Mouse (Mus musculus) frontal cortex, postnatal 36 days (tissue): ENCODE measurements around the gene Yipf4.
"Not testable (repeated sequence)": the region's sequence is repeated elsewhere in the genome, so short reads cannot be mapped to it uniquely, and the experiment has no call there.

ENCODE experiments used
- DNase-seq, 2 experiments: peaks; one replicate each; pipeline ENCODE4 v3.0.0; 2022; ENCODE audit warnings: low spot score in 2 of 2

The Yipf4 gene

GRCm38 (mm10) chr17:74489024-74489900, at the start of gene Yipf4:
Gene Yipf4, plus strand, starts transcription at chr17:74489493.
- DNase-seq, result peak; percentile 97 to 99

- no peak for DNase-seq
Measured at GRCm38 (mm10) chr17:74440486-74440885, 48.8 kb upstream of the Yipf4 start.

- DNase-seq, result no peak
Measured at GRCm38 (mm10) chr17:74449776-74450175, 39.5 kb upstream of the Yipf4 start.

GRCm38 (mm10) chr17:74453928-74454327, 35.4 kb upstream of the Yipf4 start:
- DNase-seq, result no peak

GRCm38 (mm10) chr17:74454660-74455059, 34.6 kb upstream of the Yipf4 start:
- DNase-seq, result no peak

- no peak for DNase-seq
Measured at GRCm38 (mm10) chr17:74455426-74455825, 33.9 kb upstream of the Yipf4 start.

GRCm38 (mm10) chr17:74456825-74457224, 32.5 kb upstream of the Yipf4 start:
- no peak for DNase-seq

GRCm38 (mm10) chr17:74457972-74458677, 31.2 kb upstream of the Yipf4 start:
- DNase-seq, result no peak

- no peak for DNase-seq
Measured at GRCm38 (mm10) chr17:74458711-74459408, 30.4 kb upstream of the Yipf4 start, which contains the start of gene Nlrc4. Gene Nlrc4, minus strand, starts transcription at chr17:74459142.

- DNase-seq, result no peak
Measured at GRCm38 (mm10) chr17:74463510-74463909, 25.8 kb upstream of the Yipf4 start.

- not testable (repeated sequence) for DNase-seq
Measured at GRCm38 (mm10) chr17:74467981-74468380, 21.3 kb upstream of the Yipf4 start.

- not testable (repeated sequence) for DNase-seq
Measured at GRCm38 (mm10) chr17:74470133-74470532, 19.2 kb upstream of the Yipf4 start.

- DNase-seq, result no peak
Measured at GRCm38 (mm10) chr17:74480361-74481069, 8.8 kb upstream of the Yipf4 start.

GRCm38 (mm10) chr17:74489901-74490220, 568 bp downstream of the Yipf4 start:
- no peak for DNase-seq

- no peak for DNase-seq
Measured at GRCm38 (mm10) chr17:74491565-74491964, 2.3 kb downstream of the Yipf4 start.

GRCm38 (mm10) chr17:74500204-74500603, 10.9 kb downstream of the Yipf4 start:
- no peak for DNase-seq

- DNase-seq, result no peak
Measured at GRCm38 (mm10) chr17:74501085-74501484, 11.8 kb downstream of the Yipf4 start.

GRCm38 (mm10) chr17:74507934-74508333, 18.6 kb downstream of the Yipf4 start:
- peak in 1 of 2 experiments; percentile 55 for DNase-seq

GRCm38 (mm10) chr17:74508600-74508999, 19.3 kb downstream of the Yipf4 start:
- DNase-seq, result no peak

- no peak for DNase-seq
Measured at GRCm38 (mm10) chr17:74512308-74512707, 23.0 kb downstream of the Yipf4 start.
